Mouse (Mus musculus) granulocyte monocyte progenitor cell, adult 5-6 weeks (primary cell): ENCODE data around the gene Gyg. TPM values are rescaled to one million over a fixed set of nuclear protein-coding genes. Genes with fewer than 3 reads are reported as not detected.

ENCODE experiments used
- ATAC-seq: replicated peaks from 2 replicates; pipeline ENCODE4 v1.8.0; 2016; ENCODE audit warnings: mild to moderate bottlenecking, moderate TSS enrichment, inconsistent platforms; ENCODE audit not compliant: poor library complexity, severe bottlenecking
- total RNA-seq, 2 experiments: library from RNA; stranded (forward) in 1 of 2; stranded (reverse) in 1 of 2; fragments of 200-712, 200-1000 nt in 1 of 2; fragments of >200 nt in 1 of 2; fragmentation: Nextera tagmentation in 1 of 2; gene quantifications; 2 replicates each; pipeline ENCODE4 v1.2.3; 2014 to 2017

Gyg gene
- total RNA-seq (2014; fragmentation: Nextera tagmentation) (91.3 and 95.1 TPM in 2 replicates), total RNA-seq (2017) (48.5 and 57.6 TPM in 2 replicates)

DNA sequence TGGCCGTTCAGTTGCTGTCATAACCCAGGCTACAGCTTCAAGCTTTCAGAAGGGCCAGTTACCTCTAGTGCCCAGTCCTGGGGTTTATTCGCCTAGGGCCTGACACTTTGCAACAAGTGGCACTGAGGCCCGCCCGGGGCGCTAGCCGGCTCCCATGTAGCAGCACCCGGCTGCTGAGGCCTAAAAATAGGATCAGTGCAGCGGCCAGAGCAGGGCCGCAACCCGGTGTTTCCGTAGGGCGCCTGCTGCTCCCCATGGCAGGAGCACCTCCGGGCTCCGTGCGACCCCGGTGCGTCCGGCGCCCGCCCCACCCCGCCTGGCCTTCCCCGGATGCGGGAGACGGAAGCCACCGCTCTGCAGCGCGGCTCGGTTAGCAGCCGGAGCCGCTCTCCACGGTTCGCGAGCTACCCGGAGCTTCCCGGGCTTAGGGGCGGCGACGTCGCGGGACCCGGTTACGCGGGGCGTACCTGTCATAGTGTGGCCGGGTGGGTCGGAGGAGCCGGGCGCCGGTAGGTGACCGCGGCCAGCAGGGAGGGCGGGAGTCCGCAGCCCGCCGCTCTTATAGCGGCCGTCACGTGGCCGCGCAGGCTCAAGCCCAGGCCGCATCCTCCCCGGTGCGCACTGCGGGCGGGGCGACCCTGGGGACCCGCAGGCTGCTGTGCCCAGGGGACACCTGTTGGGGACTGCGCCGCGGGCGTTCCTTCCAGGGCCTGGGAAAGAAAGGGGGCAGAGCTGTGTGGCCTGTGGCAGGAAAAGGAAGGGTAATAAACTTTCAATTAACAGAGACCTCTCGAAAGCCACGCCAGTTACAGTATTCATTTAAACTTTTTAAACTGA is at the start of gene Gyg:
Gyg (minus strand) TSS at position 787 of the 837 bp plus-strand sequence.
- peak; percentile 77 for ATAC-seq

DNA sequence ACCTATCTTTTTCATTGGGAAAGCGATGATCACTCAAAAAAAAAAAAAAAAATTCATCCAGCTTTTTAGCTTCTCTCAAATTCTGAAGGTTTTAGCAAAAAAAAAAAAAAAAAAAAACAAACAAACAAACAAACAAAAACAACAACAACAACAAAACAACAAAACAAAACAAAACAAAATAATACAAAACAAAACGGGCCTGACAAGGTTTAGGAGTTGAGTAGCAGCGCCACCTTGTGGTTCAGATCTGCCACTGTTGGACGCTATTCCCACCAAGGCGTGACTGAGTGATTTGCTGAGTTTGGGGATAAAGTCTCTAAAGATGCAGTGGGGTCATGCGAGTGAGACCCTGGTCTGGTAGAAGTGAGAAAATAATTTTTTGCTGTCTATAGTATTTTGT is 43.8 kb upstream of the Gyg start:
- ATAC-seq: peak; percentile 82

DNA sequence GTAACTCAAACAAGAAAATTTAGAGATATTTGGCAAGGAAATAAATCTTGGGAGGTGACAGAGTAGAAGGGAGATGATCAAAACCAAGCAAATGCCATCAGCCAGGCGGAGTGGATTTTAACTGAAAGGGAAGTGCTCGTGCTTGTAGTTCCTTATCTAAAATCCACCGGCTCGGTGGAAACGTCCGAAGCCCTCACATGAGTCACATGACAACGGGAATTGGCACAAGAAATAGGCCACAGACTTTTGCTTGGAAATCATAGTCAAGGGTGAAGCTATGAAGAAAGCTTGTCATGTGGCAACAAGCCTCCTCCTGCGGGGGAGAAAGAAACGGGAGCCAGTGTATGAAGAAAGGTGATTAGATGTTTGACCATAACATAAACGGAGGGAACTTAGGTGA is 42.8 kb upstream of the Gyg start:
- ATAC-seq: peak; percentile 82

DNA sequence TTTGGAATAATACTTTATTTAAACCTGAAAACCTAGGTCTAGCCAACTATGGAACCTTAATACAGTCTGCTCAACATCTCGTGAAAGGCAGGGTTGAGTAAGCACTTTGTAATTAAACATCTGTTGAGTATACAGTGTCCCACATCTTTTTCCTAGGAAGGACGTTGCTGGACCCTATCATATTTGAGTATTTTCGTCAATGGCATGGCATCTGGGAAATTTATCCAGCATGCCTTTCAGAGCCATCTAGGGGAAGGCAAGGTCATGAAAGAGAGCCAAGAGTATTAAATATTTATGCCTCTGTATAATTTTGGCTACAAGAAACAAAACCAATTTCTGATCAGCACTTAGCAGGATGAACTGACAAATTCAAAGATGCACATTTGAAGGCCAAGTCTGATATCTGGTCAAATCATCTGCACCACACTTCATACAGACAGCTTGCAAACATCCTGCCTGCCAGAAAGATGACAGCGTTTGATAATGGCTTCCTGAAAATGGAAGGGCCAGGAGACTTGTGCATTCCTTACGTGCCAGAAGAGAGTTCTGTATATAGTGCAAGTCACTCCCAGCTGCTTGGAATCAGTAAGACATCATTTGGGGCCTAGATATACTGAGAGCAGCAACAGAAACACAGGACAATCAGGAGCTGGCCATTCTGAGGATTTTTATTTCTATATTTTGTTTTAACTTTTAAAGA is 34.0 kb upstream of the Gyg start:
- no peak for ATAC-seq

DNA sequence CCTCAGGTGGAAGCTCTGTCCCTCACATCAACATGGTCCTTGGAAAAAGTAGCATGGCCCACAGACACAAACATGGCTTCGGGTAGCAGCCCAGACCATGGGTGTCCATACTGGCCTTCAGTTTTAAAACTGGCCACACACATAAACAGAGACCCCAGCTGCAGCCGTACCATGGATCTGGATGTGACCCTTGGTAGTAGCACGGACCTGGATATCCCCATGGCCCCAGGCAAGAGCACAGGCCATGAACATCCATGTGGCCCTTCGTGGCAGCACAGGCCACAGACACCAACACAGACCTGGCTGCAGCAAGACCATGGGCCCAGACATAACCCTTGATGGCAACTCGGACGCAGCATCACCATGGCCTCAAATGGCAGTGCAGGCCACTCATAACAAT is 17.3 kb upstream of the Gyg start:
- ATAC-seq: no peak

DNA sequence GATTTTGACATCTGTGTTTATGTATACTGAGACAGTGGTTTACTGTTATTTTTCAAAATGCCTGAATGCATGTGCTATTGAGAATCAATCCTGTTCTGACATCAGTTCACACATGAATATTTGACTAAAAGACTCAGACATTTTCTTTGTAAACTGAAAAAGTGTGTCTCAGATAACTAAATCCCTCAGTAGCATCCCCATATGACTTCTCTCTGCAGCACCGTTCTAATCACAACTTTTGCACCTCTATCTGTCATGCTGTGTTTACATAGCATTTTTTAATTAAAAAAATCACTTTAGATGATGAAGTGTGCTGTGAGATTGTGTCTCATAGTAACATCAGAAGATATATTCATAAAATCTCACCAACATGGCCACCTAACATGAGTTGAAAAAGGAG is 12.4 kb upstream of the Gyg start:
- no peak for ATAC-seq

DNA sequence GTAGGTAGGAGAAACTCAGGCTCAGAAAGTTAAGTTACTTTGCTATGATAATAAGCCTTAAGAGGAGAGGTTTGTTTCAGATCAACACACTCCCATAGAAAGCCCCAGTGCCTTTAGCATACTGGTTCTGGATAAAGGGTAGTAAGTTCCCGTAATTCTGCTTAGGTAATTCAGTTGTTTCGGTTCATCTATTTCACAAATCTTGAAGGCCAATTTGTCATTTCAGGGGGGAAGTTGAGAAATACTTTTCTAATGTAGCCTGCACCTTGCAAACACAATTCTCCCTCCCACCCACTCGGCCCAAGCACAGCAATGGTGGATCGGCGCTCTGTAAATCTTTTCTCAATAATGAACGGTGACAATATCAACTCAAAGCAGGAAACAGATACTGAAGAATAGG is 359 bp upstream of the Gyg start:
- peak; percentile 75 for ATAC-seq

DNA sequence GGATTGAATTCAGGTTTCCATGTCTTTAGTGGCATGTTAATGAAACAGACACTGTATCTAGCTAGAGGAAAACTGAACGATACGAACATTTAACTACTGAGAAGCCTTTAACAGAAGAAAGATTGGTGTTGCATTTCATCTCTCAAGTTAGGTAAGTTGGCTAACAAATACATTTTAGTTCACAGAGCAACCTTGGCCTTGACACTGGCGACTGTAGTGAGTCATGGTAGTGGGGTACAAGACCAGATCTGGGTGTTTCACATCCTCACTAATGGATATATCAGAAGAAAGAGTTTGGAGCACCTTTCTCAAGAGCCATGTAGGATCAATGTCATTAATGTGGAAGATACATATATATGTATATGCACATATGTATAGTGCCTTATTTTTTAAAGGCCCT is 3.5 kb downstream of the Gyg start:
- ATAC-seq: no peak

DNA sequence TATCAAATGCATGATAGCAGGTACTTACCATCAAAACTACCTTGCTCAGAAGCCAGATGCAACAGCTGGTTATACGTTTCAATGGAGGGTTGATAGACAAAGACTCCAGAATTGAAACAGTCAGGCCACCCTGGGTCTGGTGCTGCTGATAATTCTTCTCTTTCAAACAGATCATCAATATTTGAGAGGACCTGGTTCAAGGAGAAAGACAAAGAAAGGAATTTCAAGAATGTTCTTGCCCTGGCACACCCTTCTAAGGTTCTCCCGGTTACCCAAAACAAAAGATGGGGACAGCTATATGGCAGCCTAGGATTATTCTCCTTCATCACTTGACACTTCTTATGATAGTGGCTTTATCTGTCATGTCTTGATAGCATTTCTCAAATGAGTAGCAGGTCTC is 4.6 kb downstream of the Gyg start:
- ATAC-seq: no peak

DNA sequence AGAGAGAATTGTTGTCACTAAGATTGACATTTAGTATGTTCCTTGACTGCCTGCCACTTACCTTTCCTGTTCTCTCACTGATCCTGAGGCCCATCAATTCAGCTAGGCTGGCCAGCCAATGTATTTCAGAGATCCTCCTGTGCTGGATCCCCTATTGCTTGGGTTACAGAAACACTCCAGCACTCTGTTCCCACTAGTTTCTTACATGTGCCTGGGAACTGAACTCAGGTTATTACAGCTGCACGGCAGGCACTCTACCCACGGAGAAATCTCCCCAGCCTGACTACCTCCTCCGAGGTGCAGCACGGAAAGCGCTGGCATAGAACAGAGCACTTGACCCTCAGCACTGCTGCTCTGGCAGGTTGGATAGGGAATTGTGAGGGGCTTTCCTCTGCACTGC is 7.5 kb downstream of the Gyg start:
- ATAC-seq: no peak

DNA sequence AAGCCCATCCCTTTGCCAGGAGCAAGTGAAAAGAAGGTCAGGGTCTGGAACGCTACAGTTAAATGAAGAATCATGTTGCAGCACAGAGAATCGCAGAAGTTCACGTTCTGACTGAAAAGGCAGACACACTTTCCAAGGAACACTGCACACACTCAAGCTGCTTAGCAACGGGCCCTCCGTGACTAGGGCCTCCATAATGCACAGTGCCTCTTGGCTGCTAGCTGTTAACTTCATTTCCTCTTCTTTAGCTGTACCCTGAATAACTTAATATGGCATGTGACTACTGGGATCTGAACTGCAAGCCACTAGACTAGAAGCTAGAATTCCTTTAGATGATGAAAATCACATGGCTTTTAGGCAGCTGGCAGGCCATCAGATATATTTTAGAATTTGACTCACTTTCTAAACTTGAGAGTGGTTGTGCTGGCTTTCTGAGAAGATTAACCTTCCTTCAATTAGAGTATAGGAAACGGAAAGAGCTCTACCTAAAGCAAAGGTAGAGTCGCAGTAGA is 8.2 kb downstream of the Gyg start:
- ATAC-seq: no peak

DNA sequence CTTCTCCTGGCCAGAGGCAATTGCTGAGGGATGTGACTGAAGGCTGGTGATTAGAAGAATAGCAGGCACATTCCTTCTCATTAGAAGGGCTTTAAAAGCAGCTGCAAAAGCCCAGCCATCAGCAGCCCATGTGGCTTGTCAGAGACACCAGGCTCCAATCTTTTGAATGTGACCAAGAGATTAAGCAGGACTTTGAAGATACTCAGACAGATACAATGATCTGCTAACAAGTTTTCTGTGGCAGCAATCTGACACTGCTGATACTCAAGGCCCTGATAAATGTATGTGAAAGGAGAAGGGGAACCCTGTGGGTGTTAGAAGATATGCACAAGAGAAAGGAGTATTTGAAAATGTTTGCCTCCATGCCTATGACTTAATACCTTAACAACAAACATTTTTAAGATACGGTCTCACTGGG is 9.4 kb downstream of the Gyg start:
- ATAC-seq: no peak

DNA sequence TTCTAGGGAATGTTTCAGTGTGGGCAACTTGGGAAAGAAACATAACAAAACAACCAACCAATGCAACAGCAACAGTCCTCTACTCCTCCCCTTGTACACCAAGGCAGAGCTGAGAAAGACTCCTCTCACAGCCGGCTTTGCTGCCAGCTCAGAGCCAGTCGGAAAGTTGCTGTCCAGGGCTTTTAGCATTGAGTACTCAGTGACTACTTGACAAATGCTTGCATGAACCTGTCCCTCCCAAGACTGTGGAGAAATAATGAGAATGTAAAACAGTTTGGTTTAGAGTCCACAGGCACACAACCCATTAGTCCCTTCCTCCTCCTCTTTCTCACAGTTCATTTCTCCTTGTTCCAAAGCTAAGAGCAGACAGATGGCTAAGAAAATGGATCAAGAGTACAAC is 10.7 kb downstream of the Gyg start:
- ATAC-seq: no peak

DNA sequence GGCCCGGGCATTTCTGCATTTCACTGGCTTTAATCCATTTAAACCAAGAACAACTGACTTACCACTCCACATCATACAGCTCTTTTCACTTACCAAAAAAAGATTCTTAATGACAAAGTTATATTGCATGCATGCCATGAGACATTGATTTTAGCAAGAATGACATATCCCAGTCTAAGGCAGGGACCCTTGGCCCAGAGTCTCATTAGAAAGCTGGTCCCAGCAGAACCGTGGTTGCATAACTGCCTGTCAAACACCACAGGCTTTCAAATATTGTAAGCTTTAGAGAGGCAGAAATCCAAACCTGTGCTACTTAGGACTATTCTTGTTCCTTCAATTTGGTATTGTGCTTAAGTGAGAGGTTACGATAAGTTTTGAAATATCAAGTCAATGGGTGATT is 11.4 kb downstream of the Gyg start:
- ATAC-seq: no peak

DNA sequence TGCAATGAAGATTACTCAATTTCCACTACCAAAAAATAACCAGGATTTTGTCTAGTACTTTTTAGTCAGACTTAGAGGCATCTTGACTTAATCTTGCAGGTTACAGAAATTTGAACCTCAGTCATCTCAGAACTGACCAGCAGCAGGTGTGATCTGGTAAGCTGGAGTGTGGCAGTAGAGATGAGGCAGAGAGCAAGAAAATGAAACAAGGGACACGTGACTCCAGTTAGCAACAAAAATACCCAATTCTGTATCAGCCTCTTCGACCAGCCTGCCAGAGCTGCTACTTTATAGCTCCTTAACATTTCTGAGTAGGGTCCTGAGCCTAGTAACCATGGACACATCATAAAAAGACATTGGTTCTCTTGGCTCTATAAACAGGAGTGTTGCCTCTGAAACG is 12.5 kb downstream of the Gyg start:
- ATAC-seq: no peak

DNA sequence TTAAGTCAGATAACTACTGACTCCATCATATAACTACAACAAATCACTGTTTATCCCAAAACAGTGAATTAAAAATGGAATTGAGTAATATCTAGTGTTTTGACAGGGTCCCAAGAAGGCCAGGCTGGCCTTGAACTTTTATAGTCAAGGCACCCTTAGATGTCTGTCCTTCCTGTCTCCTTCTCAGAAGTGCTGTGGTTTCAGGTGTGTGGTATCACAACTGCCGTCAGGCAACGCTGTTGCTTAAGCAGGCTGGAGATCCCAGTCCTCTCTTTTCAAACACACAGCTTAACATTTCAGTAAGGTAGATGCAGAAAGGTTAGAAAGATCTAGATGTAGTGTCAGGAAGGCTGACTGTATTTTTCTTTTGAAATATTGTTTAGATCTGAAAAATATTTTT is 13.0 kb downstream of the Gyg start:
- ATAC-seq: no peak

DNA sequence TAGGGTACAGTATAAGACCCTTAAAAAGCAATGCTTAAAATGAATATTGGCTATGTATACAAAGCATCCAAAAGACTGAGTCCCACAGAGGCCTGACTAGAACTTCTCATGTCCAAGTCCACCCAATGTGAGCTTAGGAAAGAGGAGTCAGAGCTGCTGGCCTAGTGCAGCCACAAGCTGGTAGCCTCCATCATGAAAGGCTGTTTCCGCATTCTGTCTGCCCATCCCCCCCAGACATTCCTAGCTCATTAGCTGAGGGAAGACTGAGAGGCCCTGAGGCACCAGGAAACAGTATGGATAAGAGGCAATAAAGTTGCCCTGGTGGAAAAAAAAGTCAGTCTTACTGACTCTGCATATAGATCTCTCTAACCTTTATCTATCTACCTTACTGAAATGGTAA is 13.4 kb downstream of the Gyg start:
- ATAC-seq: no peak

DNA sequence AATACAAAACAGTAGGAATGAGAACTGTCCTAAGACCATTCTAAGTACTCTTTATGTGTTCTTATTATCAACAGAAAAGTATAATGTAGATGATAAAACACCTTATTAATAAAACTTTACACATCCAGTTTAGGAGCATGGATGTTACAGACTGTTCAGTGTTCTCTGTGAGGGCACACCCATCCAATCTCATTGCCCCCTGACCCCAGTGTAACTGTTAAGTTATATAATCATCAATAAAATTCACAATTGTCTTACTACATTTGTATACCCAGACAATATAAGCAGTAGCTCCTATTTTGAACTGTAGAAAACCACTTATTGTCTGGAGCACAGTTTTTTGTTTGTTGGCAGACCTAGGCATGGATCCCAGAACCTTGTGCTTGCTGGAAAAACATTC is 13.9 kb downstream of the Gyg start:
- ATAC-seq: no peak

DNA sequence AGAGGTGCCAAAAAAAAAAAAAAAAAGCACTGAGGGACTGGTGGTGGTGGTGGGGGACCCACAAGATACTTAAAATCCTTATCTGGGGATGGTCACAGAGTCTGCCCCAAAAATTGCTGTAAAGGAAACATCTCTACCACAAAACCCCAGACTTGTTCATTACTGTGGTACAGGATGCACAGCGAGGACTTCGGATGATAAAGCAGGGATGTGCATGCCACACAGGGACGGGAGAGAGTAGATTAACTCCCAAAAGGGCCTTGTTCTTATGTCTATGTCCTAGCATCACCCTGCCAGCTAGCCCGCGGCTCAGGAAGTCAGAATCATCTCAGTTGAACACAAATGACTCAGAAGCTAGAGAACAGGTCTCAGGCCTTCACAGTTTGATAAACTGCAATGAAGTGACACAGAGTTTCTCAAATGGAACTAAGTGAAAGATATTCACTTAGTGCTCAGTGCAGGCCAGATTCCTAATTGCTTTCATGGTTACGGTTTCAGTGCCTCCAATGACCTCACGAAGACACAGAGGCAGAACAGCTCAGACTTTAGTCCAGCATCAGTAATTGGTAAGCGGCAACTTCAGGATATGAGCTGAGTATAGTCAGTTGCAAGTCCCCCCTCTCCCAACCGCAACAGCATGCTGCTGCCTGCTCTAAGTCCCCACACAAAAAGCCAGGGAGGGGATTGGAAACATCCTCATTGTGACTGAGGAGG is 18.1 kb downstream of the Gyg start:
- no peak for ATAC-seq

DNA sequence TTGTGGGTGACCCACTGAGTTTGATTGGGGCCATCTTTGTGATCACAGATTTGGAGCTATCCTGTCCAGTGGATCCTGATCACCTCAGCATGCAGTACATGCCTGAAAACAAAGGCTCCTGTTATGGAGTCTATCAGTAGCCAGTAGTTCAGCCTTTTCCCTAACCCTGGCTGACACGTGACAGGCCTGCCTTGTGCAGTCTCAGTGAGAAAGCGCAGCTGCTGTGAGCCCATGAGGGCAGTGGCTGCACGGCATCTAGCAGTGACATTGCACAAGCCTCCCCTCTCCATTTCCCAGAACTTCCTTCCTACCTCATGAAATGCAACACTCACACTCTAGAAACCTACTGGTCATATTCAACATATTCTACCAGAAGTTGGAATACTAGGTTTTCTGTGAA is 20.6 kb downstream of the Gyg start:
- ATAC-seq: peak; percentile 74

DNA sequence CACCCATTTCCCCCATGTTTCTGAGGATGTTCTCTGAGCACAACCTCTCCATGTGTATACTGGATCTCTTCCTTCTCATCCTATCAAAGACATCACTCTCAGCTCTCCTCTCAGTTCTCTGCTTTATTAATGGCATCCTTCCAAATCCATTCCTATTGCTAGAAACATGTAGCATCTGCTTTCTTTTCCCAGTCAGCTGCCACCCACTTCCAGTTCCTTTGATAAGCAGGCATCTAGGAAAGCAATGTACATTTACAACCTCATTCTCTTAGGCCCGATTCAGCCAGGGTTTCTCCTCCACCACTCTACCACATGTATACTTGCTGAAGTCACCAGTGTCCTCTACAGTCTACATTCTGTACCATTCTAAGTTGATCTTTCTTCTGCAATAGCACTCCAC is 21.4 kb downstream of the Gyg start:
- ATAC-seq: no peak
